ENCODE assay signal across 9 mouse cellular contexts in genomic region chr10:81191342-81191982, GRCm38 (mm10). TPM values are rescaled to one million over a fixed set of nuclear protein-coding genes. Genes with fewer than 3 reads are reported as not detected.
DNase-seq lines count a peak whose midpoint lies in the region; ATAC-seq and TF ChIP-seq lines count a peak whose summit lies in the region.
"Had no signal": no experiment of that assay in that cellular context is flagged by ENCODE, and none has a peak within 500 bp of the region (broad histone marks: within the 10 kb centered on the region; RNA-seq: fewer than 3 reads in every experiment).

No protein-coding gene starts in this region.

- TF ChIP-seq POLR2A in kidney, adult 2 months (IDR thresholded peaks at IDR 0.05; ENCODE audit: low read depth, low read length), result no peak

- peak; percentile 26 for DNase-seq in kidney, adult 11 months
- no peak for DNase-seq in kidney, adult 2 months
- DNase-seq in hindbrain, embryonic 14.5 days (ENCODE audit: low spot score), result no peak
- DNase-seq in lung, postnatal 0 days (ENCODE audit: low spot score), result peak; percentile 33
- no peak for DNase-seq in yolk sac, embryonic 10.5 days (ENCODE audit: low spot score)
- DNase-seq in embryo, embryonic 10.5 days (ENCODE audit: low spot score), result no peak
- no peak for DNase-seq in spleen, postnatal 36 days (ENCODE audit: low spot score in 2 of 2)

- WGBS in kidney, adult 2 months, result 71% methylated on average over 18 of the region's 18 CpGs
- WGBS in embryonic facial prominence, embryonic 13.5 days, result 86% methylated on average over 18 of the region's 18 CpGs
- 92% methylated on average over 18 of the region's 18 CpGs for WGBS in hindbrain, embryonic 14.5 days
- WGBS in lung, postnatal 0 days, result 57% methylated on average over 18 of the region's 18 CpGs

- H3K4me3 ChIP-seq in kidney, adult 2 months (ENCODE audit: insufficient read depth, low read depth, low read length), result no peak overlapping the region
- peak overlapping the region; percentile 70; the same call in 1 of the 2 replicates for H3K4me3 ChIP-seq in embryonic facial prominence, embryonic 13.5 days
- peak overlapping the region; percentile 54; the same call in 1 of the 2 replicates for H3K4me3 ChIP-seq in hindbrain, embryonic 14.5 days (replicated peaks; ENCODE audit: low read length)
- peak overlapping the region; percentile 60; the same call in 1 of the 2 replicates for H3K4me3 ChIP-seq in lung, postnatal 0 days (ENCODE audit: low read depth, low read length)

- no peak for ATAC-seq in embryonic facial prominence, embryonic 13.5 days (ENCODE audit: insufficient number of reproducible peaks, insufficient read depth, low FRiP score, low TSS enrichment, low read depth)
- ATAC-seq in hindbrain, embryonic 14.5 days (ENCODE audit: low FRiP score), result no peak
- ATAC-seq in lung, postnatal 0 days, result peak; percentile 14

- H3K4me1 ChIP-seq in kidney, adult 2 months (ENCODE audit: control insufficient read depth, insufficient read depth, low read length), result peaks cover 3% of the 10 kb centered on the region; the same call in 1 of the 2 replicates
- H3K4me1 ChIP-seq in embryonic facial prominence, embryonic 13.5 days, result peaks cover 23% of the 10 kb centered on the region
- H3K4me1 ChIP-seq in hindbrain, embryonic 14.5 days (replicated peaks; ENCODE audit: control insufficient read depth, insufficient read depth, low read length), result peaks cover 13% of the 10 kb centered on the region
- H3K4me1 ChIP-seq in lung, postnatal 0 days (ENCODE audit: insufficient read depth, low read depth, low read length), result peaks cover 9% of the 10 kb centered on the region; the same call in 1 of the 2 replicates

- H3K9ac ChIP-seq in embryonic facial prominence, embryonic 13.5 days, result peak overlapping the region; percentile 85
- peak overlapping the region; percentile 81; the same call in 1 of the 2 replicates for H3K9ac ChIP-seq in hindbrain, embryonic 14.5 days
- peak overlapping the region; percentile 26; the same call in 1 of the 2 replicates for H3K9ac ChIP-seq in lung, postnatal 0 days (replicated peaks; ENCODE audit: low read depth)

- TF ChIP-seq CTCF in kidney, adult 2 months (conservative IDR thresholded peaks at IDR 0.05; ENCODE audit: insufficient read depth, insufficient read length, low read depth, low read length), result no peak
- no peak for TF ChIP-seq CTCF in lung, postnatal 0 days (IDR thresholded peaks at IDR 0.05)

- H3K9me3 ChIP-seq in embryonic facial prominence, embryonic 13.5 days, result no peaks in the 10 kb centered on the region
- H3K9me3 ChIP-seq in hindbrain, embryonic 14.5 days (ENCODE audit: control insufficient read depth, low read length), result no peaks in the 10 kb centered on the region
- no peaks in the 10 kb centered on the region for H3K9me3 ChIP-seq in lung, postnatal 0 days (ENCODE audit: low read length)

- no peaks in the 10 kb centered on the region for H3K27me3 ChIP-seq in kidney, adult 2 months (replicated peaks; ENCODE audit: control insufficient read depth, insufficient read depth, low read length)
- peaks cover 37% of the 10 kb centered on the region for H3K27me3 ChIP-seq in embryonic facial prominence, embryonic 13.5 days
- peaks cover 19% of the 10 kb centered on the region for H3K27me3 ChIP-seq in hindbrain, embryonic 14.5 days (ENCODE audit: control insufficient read depth, insufficient read depth, low read length)
- peaks cover 9% of the 10 kb centered on the region; the same call in 1 of the 2 replicates for H3K27me3 ChIP-seq in lung, postnatal 0 days (replicated peaks; ENCODE audit: insufficient read depth, low read length)

- H3K36me3 ChIP-seq in kidney, adult 2 months (ENCODE audit: control insufficient read depth, insufficient read depth, low read length), result no peaks in the 10 kb centered on the region
- H3K36me3 ChIP-seq in embryonic facial prominence, embryonic 13.5 days, result peaks cover 40% of the 10 kb centered on the region
- peaks cover 41% of the 10 kb centered on the region for H3K36me3 ChIP-seq in hindbrain, embryonic 14.5 days (replicated peaks; ENCODE audit: control insufficient read depth, insufficient read depth)
- H3K36me3 ChIP-seq in lung, postnatal 0 days (ENCODE audit: insufficient read depth, low read length), result peaks cover 13% of the 10 kb centered on the region; the same call in 1 of the 2 replicates

- TF ChIP-seq EP300 in lung, postnatal 0 days (IDR thresholded peaks at IDR 0.05), result no peak

- peak overlapping the region; percentile 96 for H3K4me2 ChIP-seq in embryonic facial prominence, embryonic 13.5 days
- H3K4me2 ChIP-seq in hindbrain, embryonic 14.5 days (replicated peaks), result peak overlapping the region; percentile 99
- peak overlapping the region; percentile 85; the same call in 1 of the 2 replicates for H3K4me2 ChIP-seq in lung, postnatal 0 days (replicated peaks; ENCODE audit: low read depth, low read length)

- H3K27ac ChIP-seq in kidney, adult 2 months (ENCODE audit: insufficient read depth, low read depth, low read length), result no peak overlapping the region
- peak overlapping the region; percentile 94; the same call in 1 of the 2 replicates for H3K27ac ChIP-seq in embryonic facial prominence, embryonic 13.5 days
- H3K27ac ChIP-seq in hindbrain, embryonic 14.5 days, result peak overlapping the region; percentile 97; the same call in 1 of the 2 replicates
- peak overlapping the region; percentile 86 for H3K27ac ChIP-seq in lung, postnatal 0 days (ENCODE audit: low read length)

RNA-seq across cellular contexts. Expression of gene 4930442H23Rik, which starts 7.8 kb away (rescaled TPM):
- not detected in 2 replicates for polyA plus RNA-seq in kidney, adult 2 months (2012; rRNA removed)
- not detected in 2 replicates for polyA plus RNA-seq in embryonic facial prominence, embryonic 13.5 days (2015; fragmentation: Nextera tagmentation; extraction: Ambion mirVana)
- 0.33 TPM in 1 of 2 replicates, not detected in the other for polyA plus RNA-seq in hindbrain, embryonic 14.5 days (2014; fragmentation: Nextera tagmentation; extraction: Ambion mirVana)
- 0.16 and 0.25 TPM in 2 replicates for polyA plus RNA-seq in lung, postnatal 0 days (2015; fragmentation: Nextera tagmentation; extraction: Ambion mirVana)
- polyA plus RNA-seq: large intestine, adult 2 months had no signal

RNA-seq across cellular contexts. Expression of gene Dapk3, which starts 8.7 kb away (rescaled TPM):
- polyA plus RNA-seq in kidney, adult 2 months (2012; rRNA removed), result 52.9 and 54.0 TPM in 2 replicates
- 57.1 and 60.1 TPM in 2 replicates for polyA plus RNA-seq in embryonic facial prominence, embryonic 13.5 days (2015; fragmentation: Nextera tagmentation; extraction: Ambion mirVana)
- polyA plus RNA-seq in hindbrain, embryonic 14.5 days (2014; fragmentation: Nextera tagmentation; extraction: Ambion mirVana), result 68.2 and 76.7 TPM in 2 replicates
- polyA plus RNA-seq in lung, postnatal 0 days (2015; fragmentation: Nextera tagmentation; extraction: Ambion mirVana), result 48.9 and 50.2 TPM in 2 replicates

RNA-seq across cellular contexts. Expression of gene Nmrk2, which starts 10.4 kb away (rescaled TPM):
- 0.97 TPM in 1 of 2 replicates, not detected in the other for polyA plus RNA-seq in kidney, adult 2 months (2012; rRNA removed)
- polyA plus RNA-seq in embryonic facial prominence, embryonic 13.5 days (2015; fragmentation: Nextera tagmentation; extraction: Ambion mirVana), result not detected in 2 replicates
- 0.14 TPM in 1 of 2 replicates, not detected in the other for polyA plus RNA-seq in hindbrain, embryonic 14.5 days (2014; fragmentation: Nextera tagmentation; extraction: Ambion mirVana)
- 0.80 and 0.92 TPM in 2 replicates for polyA plus RNA-seq in lung, postnatal 0 days (2015; fragmentation: Nextera tagmentation; extraction: Ambion mirVana)
- polyA plus RNA-seq: large intestine, adult 2 months had no signal

RNA-seq across cellular contexts. Expression of gene Eef2, which starts 15.0 kb away (rescaled TPM):
- polyA plus RNA-seq in kidney, adult 2 months (2012; rRNA removed), result 1,330 and 1,454 TPM in 2 replicates
- polyA plus RNA-seq in embryonic facial prominence, embryonic 13.5 days (2015; fragmentation: Nextera tagmentation; extraction: Ambion mirVana), result 622 and 633 TPM in 2 replicates
- 413 and 447 TPM in 2 replicates for polyA plus RNA-seq in hindbrain, embryonic 14.5 days (2014; fragmentation: Nextera tagmentation; extraction: Ambion mirVana)
- 509 and 537 TPM in 2 replicates for polyA plus RNA-seq in lung, postnatal 0 days (2015; fragmentation: Nextera tagmentation; extraction: Ambion mirVana)

RNA-seq across cellular contexts. Expression of gene Pias4, which starts 23.7 kb away (rescaled TPM):
- polyA plus RNA-seq in kidney, adult 2 months (2012; rRNA removed), result 34.6 and 36.8 TPM in 2 replicates
- 58.1 and 60.9 TPM in 2 replicates for polyA plus RNA-seq in embryonic facial prominence, embryonic 13.5 days (2015; fragmentation: Nextera tagmentation; extraction: Ambion mirVana)
- 43.7 and 48.3 TPM in 2 replicates for polyA plus RNA-seq in hindbrain, embryonic 14.5 days (2014; fragmentation: Nextera tagmentation; extraction: Ambion mirVana)
- 27.9 TPM in 2 replicates for polyA plus RNA-seq in lung, postnatal 0 days (2015; fragmentation: Nextera tagmentation; extraction: Ambion mirVana)

Comparison
In these comparisons a context has a peak if more than half of its experiments do, and no peak if none do; other contexts are left out.
1. DNase-seq: peak in kidney, adult 11 months (single experiment) and lung, postnatal 0 days (single experiment); none in kidney, adult 2 months (single experiment), hindbrain, embryonic 14.5 days (single experiment), yolk sac, embryonic 10.5 days (single experiment), embryo, embryonic 10.5 days (single experiment) and spleen, postnatal 36 days (0 of 2).
2. H3K9ac ChIP-seq: peak in every context shown above with its lines; median percentile 85 in embryonic facial prominence, embryonic 13.5 days; 81 in hindbrain, embryonic 14.5 days; 26 in lung, postnatal 0 days.
3. Peak in every context shown above with its lines, with median percentiles within 50 percentile points of each other: H3K4me2 ChIP-seq.